Mouse (Mus musculus) left cerebral cortex, adult 9 months (tissue): ENCODE measurements around the gene Ercc2.

Source experiments
- DNase-seq, 2 experiments: peaks; one replicate each; pipeline ENCODE4 v3.0.0; 2022; ENCODE audit warnings: low spot score in 2 of 2

The Ercc2 gene

GRCm38 (mm10) chr7:19359892-19360641 is 21.7 kb upstream of the Ercc2 start:
- DNase-seq: peak in 1 of 2 experiments; percentile 81

- DNase-seq: peak; percentile 83 to 92
Observed at GRCm38 (mm10) chr7:19360944-19361343, 20.9 kb upstream of the Ercc2 start.

- DNase-seq: peak in 1 of 2 experiments; percentile 74
Observed at GRCm38 (mm10) chr7:19361720-19362119, 20.1 kb upstream of the Ercc2 start.

GRCm38 (mm10) chr7:19362276-19362675 is 19.5 kb upstream of the Ercc2 start:
- DNase-seq: no peak

GRCm38 (mm10) chr7:19363881-19364280 is 17.9 kb upstream of the Ercc2 start:
- DNase-seq: peak in 1 of 2 experiments; percentile 54

- no peak for DNase-seq
Observed at GRCm38 (mm10) chr7:19365376-19365775, 16.4 kb upstream of the Ercc2 start.

- DNase-seq: no peak
Observed at GRCm38 (mm10) chr7:19368380-19368779, 13.4 kb upstream of the Ercc2 start.

GRCm38 (mm10) chr7:19369823-19370425 is 11.9 kb upstream of the Ercc2 start:
- DNase-seq: peak in 1 of 2 experiments; percentile 63

GRCm38 (mm10) chr7:19373367-19373766 is 8.4 kb upstream of the Ercc2 start:
- DNase-seq: no peak

- DNase-seq: no peak
Observed at GRCm38 (mm10) chr7:19375368-19375767, 6.4 kb upstream of the Ercc2 start.

GRCm38 (mm10) chr7:19376019-19376418 is 5.8 kb upstream of the Ercc2 start:
- no peak for DNase-seq

- no peak for DNase-seq
Observed at GRCm38 (mm10) chr7:19378049-19378448, 3.8 kb upstream of the Ercc2 start.

- no peak for DNase-seq
Observed at GRCm38 (mm10) chr7:19382166-19382541, 344 bp downstream of the Ercc2 start.

GRCm38 (mm10) chr7:19383708-19384107 is 1.9 kb downstream of the Ercc2 start:
- DNase-seq: no peak

- no peak for DNase-seq
Observed at GRCm38 (mm10) chr7:19388699-19389413, 7.0 kb downstream of the Ercc2 start.

GRCm38 (mm10) chr7:19394484-19394883 is 12.7 kb downstream of the Ercc2 start:
- DNase-seq: no peak

GRCm38 (mm10) chr7:19399496-19400280 is 17.9 kb downstream of the Ercc2 start:
- no peak for DNase-seq

- no peak for DNase-seq
Observed at GRCm38 (mm10) chr7:19400946-19401345, 19.1 kb downstream of the Ercc2 start.

GRCm38 (mm10) chr7:19402535-19403112 is 20.8 kb downstream of the Ercc2 start:
- no peak for DNase-seq

- DNase-seq: no peak
Observed at GRCm38 (mm10) chr7:19403731-19404296, 22.0 kb downstream of the Ercc2 start, which contains the start of gene Klc3. TSS of gene Klc3 (minus strand) at chr7:19404104.

GRCm38 (mm10) chr7:19404476-19404875 is 22.7 kb downstream of the Ercc2 start, which contains the start of gene Ckm:
TSS of gene Ckm (plus strand) at chr7:19404776.
- DNase-seq: no peak
